Mouse (Mus musculus) small intestine, adult 2 months (tissue): ENCODE measurements around the gene Slc51a.

Source experiments
- CTCF ChIP-seq: fragments of 200-500 bp; IDR thresholded peaks from 2 replicates; pipeline ENCODE4 v1.5.1; 2012; ENCODE audit warnings: low read depth, mild to moderate bottlenecking, control low read depth, inconsistent platforms, low read length, moderate library complexity, mixed read lengths; ENCODE audit not compliant: insufficient replicate concordance, insufficient read length; ENCODE audit errors: extremely low read depth
- POLR2A ChIP-seq: fragments of 200-500 bp; IDR thresholded peaks from 2 replicates; pipeline ENCODE4 v1.6.1; 2012; ENCODE audit warnings: low read depth, mild to moderate bottlenecking, control low read depth, inconsistent platforms, low read length, moderate library complexity

DNA sequence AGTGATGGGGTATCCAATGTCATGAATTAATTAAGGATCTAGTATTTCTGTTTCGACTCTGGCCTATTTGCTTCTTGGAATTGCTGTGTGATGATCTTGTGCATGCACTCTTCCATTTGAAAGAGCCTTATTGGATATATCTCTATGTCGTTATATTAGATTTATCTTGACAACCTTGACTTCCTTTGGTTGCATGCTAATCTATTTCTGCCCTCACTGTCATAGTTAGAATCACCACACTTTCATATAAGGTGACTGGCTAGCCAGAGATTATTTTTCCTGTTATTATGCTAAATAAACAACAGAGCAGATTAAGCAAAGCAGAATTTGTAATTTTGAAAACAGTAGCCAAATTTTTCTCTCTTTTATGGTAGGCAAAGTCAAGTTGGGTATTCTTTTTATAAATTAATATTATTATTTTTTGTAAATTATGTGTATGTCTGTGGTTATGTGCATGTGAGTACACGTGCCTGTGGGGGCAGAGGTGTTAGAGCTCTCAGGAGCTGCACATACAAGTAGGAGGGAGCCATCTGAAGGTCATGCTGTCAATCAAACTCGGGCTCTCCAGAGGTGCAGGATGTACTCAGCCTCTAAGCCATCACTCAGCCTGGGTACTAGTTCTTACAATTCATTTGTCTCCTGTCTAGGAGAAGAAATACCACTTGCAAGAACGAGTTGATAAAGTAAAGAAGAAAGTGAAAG is 18.1 kb downstream of the Slc51a start:
- TF ChIP-seq POLR2A (no peak), CTCF (no peak)
